14 mouse cellular contexts compared by ENCODE assay signal in genomic region chr17:84844950-84845349, GRCm38 (mm10). TPM values are rescaled to one million over a fixed set of nuclear protein-coding genes. Genes with fewer than 3 reads are reported as not detected.
DNase-seq lines count a peak whose midpoint lies in the region; ATAC-seq lines count a peak whose summit lies in the region.
"Had no signal": no experiment of that assay in that cellular context is flagged by ENCODE, and none has a peak within 500 bp of the region (broad histone marks: within the 10 kb centered on the region; RNA-seq: fewer than 3 reads in every experiment).

No protein-coding gene starts in this region.

- DNase-seq in CD4-positive helper T cell, adult 2 months (ENCODE audit: low read depth, low spot score), result peak; percentile 92
- peak; percentile 60 for DNase-seq in splenic B cell, adult 2 months (ENCODE audit: low read depth, low spot score)
- no peak for DNase-seq in frontal cortex, postnatal 36 days (ENCODE audit: low spot score in 2 of 2)
- DNase-seq in c-Kit-positive CD71-positive TER-119-positive erythroid progenitor cells, embryonic 14.5 days (ENCODE audit: low spot score), result no peak
- DNase-seq: kidney, postnatal 10 days; right cerebral cortex, postnatal 4 days had no signal

- H3K36me3 ChIP-seq in splenic B cell, adult 2 months (ENCODE audit: control insufficient read depth, insufficient read depth, low read length, poor library complexity, severe bottlenecking), result no peaks in the 10 kb centered on the region
- H3K36me3 ChIP-seq: embryonic facial prominence, embryonic 10.5 days; G1E; midbrain, embryonic 13.5 days had no signal

- H3K27me3 ChIP-seq in splenic B cell, adult 2 months (ENCODE audit: control insufficient read depth, insufficient read depth, low read length, poor library complexity, severe bottlenecking), result no peaks in the 10 kb centered on the region

- peak; percentile 98 for ATAC-seq in activated CD4-positive, CD25-positive, alpha-beta regulatory T cell, adult 4 months
- ATAC-seq in megakaryocyte, adult 5-6 weeks (ENCODE audit: poor library complexity, severe bottlenecking), result peak; percentile 95
- ATAC-seq in frontal cortex, adult (ENCODE audit: low TSS enrichment), result no peak
- ATAC-seq: forebrain, embryonic 13.5 days; hindbrain, embryonic 16.5 days; midbrain, embryonic 13.5 days had no signal

RNA-seq across cellular contexts. Expression of gene Lrpprc, which starts 54.4 kb away (rescaled TPM):
- 10 to 100 TPM in 1 of 2 experiments, 1 to 10 TPM in 1; 7.6 to 10.5 TPM for polyA plus RNA-seq in activated CD4-positive, CD25-positive, alpha-beta regulatory T cell, adult 4 months (2017; shearing (Covaris generic))
- total RNA-seq in megakaryocyte, adult 5-6 weeks (2015), result 17.5 and 18.2 TPM in 2 replicates
- 32.5 and 34.3 TPM in 2 replicates for total RNA-seq in megakaryocyte, adult 5-6 weeks (2017)

Comparison
In these comparisons a context has a peak if more than half of its experiments do, and no peak if none do; other contexts are left out.
1. DNase-seq: peak in CD4-positive helper T cell, adult 2 months (single experiment) and splenic B cell, adult 2 months (single experiment); none in frontal cortex, postnatal 36 days (0 of 2) and c-Kit-positive CD71-positive TER-119-positive erythroid progenitor cells, embryonic 14.5 days (single experiment).